Mouse (Mus musculus): Measurements from ENCODE around the gene Rubcnl. TPM values are rescaled to one million over a fixed set of nuclear protein-coding genes. Genes with fewer than 3 reads are reported as not detected.

Rubcnl gene
- total and polyA plus RNA-seq, 3 experiments, result 0.55 to 1.5 (median 1.2) TPM

- no peak overlapping the region for H3K9ac ChIP-seq (ENCODE audit: low read depth, low read length)
- intact Hi-C loops (cut with DNase I), result no loop called here
- peaks cover 1% of the 10 kb centered on the region for H3K4me1 ChIP-seq (ENCODE audit: control insufficient read depth, insufficient read depth, low read length)
- no peaks in the 10 kb centered on the region for H3K79me2 ChIP-seq (replicated peaks; ENCODE audit: control insufficient read depth, insufficient read depth, low read length)
- H3K27me3 ChIP-seq (ENCODE audit: control insufficient read depth, insufficient read depth, low read length), result no peaks in the 10 kb centered on the region
- H3K36me3 ChIP-seq (ENCODE audit: control insufficient read depth, insufficient read depth, low read length), result no peaks in the 10 kb centered on the region
- 85% methylated on average over 2 of the region's 2 CpGs for WGBS
- no peak overlapping the region for H3K4me3 ChIP-seq
- TF ChIP-seq EP300 (IDR thresholded peaks at IDR 0.05; ENCODE audit: insufficient read depth, low read depth, low read length), result no peak
- no peak for TF ChIP-seq POLR2A (IDR thresholded peaks at IDR 0.05; ENCODE audit: insufficient read depth, low read depth, low read length)
- no peak for TF ChIP-seq CTCF (IDR thresholded peaks at IDR 0.05)
- no peak overlapping the region for H3K27ac ChIP-seq
- no peak for DNase-seq
Observed at GRCm38 (mm10) chr14:75005478-75006199, 10.2 kb upstream of the Rubcnl start.

- no peaks in the 10 kb centered on the region for H3K79me2 ChIP-seq (replicated peaks; ENCODE audit: control insufficient read depth, insufficient read depth, low read length)
- intact Hi-C loops (cut with DNase I), result no loop called here
- H3K27me3 ChIP-seq (ENCODE audit: control insufficient read depth, insufficient read depth, low read length), result no peaks in the 10 kb centered on the region
- peaks cover 4% of the 10 kb centered on the region for H3K4me1 ChIP-seq (ENCODE audit: control insufficient read depth, insufficient read depth, low read length)
- no peak overlapping the region for H3K9ac ChIP-seq (ENCODE audit: low read depth, low read length)
- H3K4me3 ChIP-seq, result no peak overlapping the region
- H3K27ac ChIP-seq, result no peak overlapping the region
- TF ChIP-seq EP300 (IDR thresholded peaks at IDR 0.05; ENCODE audit: insufficient read depth, low read depth, low read length) (no peak), POLR2A (IDR thresholded peaks at IDR 0.05; ENCODE audit: insufficient read depth, low read depth, low read length) (no peak), CTCF (IDR thresholded peaks at IDR 0.05) (no peak)
- DNase-seq, result no peak
- H3K36me3 ChIP-seq (ENCODE audit: control insufficient read depth, insufficient read depth, low read length), result no peaks in the 10 kb centered on the region
- WGBS, result 43% methylated on average over 4 of the region's 4 CpGs
Observed at GRCm38 (mm10) chr14:75010346-75010745, 5.5 kb upstream of the Rubcnl start.

- Histone ChIP-seq H3K36me3 (ENCODE audit: control insufficient read depth, insufficient read depth, low read length) (no peaks in the 10 kb centered on the region), H3K9ac (ENCODE audit: low read depth, low read length) (no peak overlapping the region), H3K27me3 (ENCODE audit: control insufficient read depth, insufficient read depth, low read length) (no peaks in the 10 kb centered on the region), H3K79me2 (replicated peaks; ENCODE audit: control insufficient read depth, insufficient read depth, low read length) (no peaks in the 10 kb centered on the region), H3K4me3 (no peak overlapping the region), H3K27ac (no peak overlapping the region), H3K4me1 (ENCODE audit: control insufficient read depth, insufficient read depth, low read length) (peaks cover 2% of the 10 kb centered on the region)
- no peak for DNase-seq
- 18% methylated on average over 8 of the region's 8 CpGs for WGBS
- intact Hi-C loops (cut with DNase I), result no loop called here
- TF ChIP-seq EP300 (IDR thresholded peaks at IDR 0.05; ENCODE audit: insufficient read depth, low read depth, low read length) (no peak), CTCF (IDR thresholded peaks at IDR 0.05) (no peak), POLR2A (IDR thresholded peaks at IDR 0.05; ENCODE audit: insufficient read depth, low read depth, low read length) (no peak)
Observed at GRCm38 (mm10) chr14:75010986-75011655, 4.7 kb upstream of the Rubcnl start.

- H3K79me2 ChIP-seq (replicated peaks; ENCODE audit: control insufficient read depth, insufficient read depth, low read length), result no peaks in the 10 kb centered on the region
- H3K9ac ChIP-seq (ENCODE audit: low read depth, low read length), result no peak overlapping the region; the same call in 1 of the 2 replicates
- intact Hi-C loops (cut with DNase I), result no loop called here
- 75% methylated on average over 9 of the region's 9 CpGs for WGBS
- no peak overlapping the region; the same call in 1 of the 2 replicates for H3K4me3 ChIP-seq
- no peak overlapping the region for H3K27ac ChIP-seq
- no peak for DNase-seq
- no peaks in the 10 kb centered on the region; the same call in 1 of the 2 replicates for H3K4me1 ChIP-seq (ENCODE audit: control insufficient read depth, insufficient read depth, low read length)
- no peaks in the 10 kb centered on the region for H3K27me3 ChIP-seq (ENCODE audit: control insufficient read depth, insufficient read depth, low read length)
- H3K36me3 ChIP-seq (ENCODE audit: control insufficient read depth, insufficient read depth, low read length), result no peaks in the 10 kb centered on the region
- no peak for TF ChIP-seq POLR2A (IDR thresholded peaks at IDR 0.05; ENCODE audit: insufficient read depth, low read depth, low read length)
- TF ChIP-seq EP300 (IDR thresholded peaks at IDR 0.05; ENCODE audit: insufficient read depth, low read depth, low read length), result no peak
Observed at GRCm38 (mm10) chr14:75016715-75017020, 841 bp downstream of the Rubcnl start.

GRCm38 (mm10) chr14:75017277-75017676 is 1.4 kb downstream of the Rubcnl start:
- no peaks in the 10 kb centered on the region for H3K27me3 ChIP-seq (ENCODE audit: control insufficient read depth, insufficient read depth, low read length)
- H3K4me3 ChIP-seq, result no peak overlapping the region
- no peaks in the 10 kb centered on the region for H3K36me3 ChIP-seq (ENCODE audit: control insufficient read depth, insufficient read depth, low read length)
- no peaks in the 10 kb centered on the region for H3K79me2 ChIP-seq (replicated peaks; ENCODE audit: control insufficient read depth, insufficient read depth, low read length)
- no peak overlapping the region for H3K9ac ChIP-seq (ENCODE audit: low read depth, low read length)
- 85% methylated on average over 7 of the region's 7 CpGs for WGBS
- DNase-seq, result peak in 1 of 2 experiments; percentile 18
- intact Hi-C loops (cut with DNase I), result no loop called here
- H3K4me1 ChIP-seq (ENCODE audit: control insufficient read depth, insufficient read depth, low read length), result no peaks in the 10 kb centered on the region
- no peak for TF ChIP-seq EP300 (IDR thresholded peaks at IDR 0.05; ENCODE audit: insufficient read depth, low read depth, low read length)
- no peak for TF ChIP-seq POLR2A (IDR thresholded peaks at IDR 0.05; ENCODE audit: insufficient read depth, low read depth, low read length)
- no peak for TF ChIP-seq CTCF (IDR thresholded peaks at IDR 0.05)
- H3K27ac ChIP-seq, result no peak overlapping the region
